Mouse (Mus musculus) ES-E14 (cell line): ENCODE measurements around the gene Ccdc66.

Experiments
- CHD2 ChIP-seq: IDR thresholded peaks from 2 replicates; pipeline ENCODE4 v1.6.1; 2014; ENCODE audit warnings: mild to moderate bottlenecking, low read depth, low read length, inconsistent platforms
- ZC3H11A ChIP-seq: IDR thresholded peaks from 2 replicates; pipeline ENCODE4 v1.6.1; 2012; ENCODE audit warnings: low read depth, mild to moderate bottlenecking, inconsistent platforms, low read length, borderline replicate concordance
- ZNF384 ChIP-seq: IDR thresholded peaks from 2 replicates; pipeline ENCODE4 v1.6.1; 2012; ENCODE audit warnings: low read depth, low read length, inconsistent platforms

GRCm38 (mm10) chr14:27524541-27524940 is 16.3 kb upstream of the Ccdc66 start:
- TF ChIP-seq CHD2 (no peak), ZC3H11A (no peak), ZNF384 (0 out of 2 replicates have a peak, but pooled peaks have one; percentile 26)
